Mouse (Mus musculus) midbrain, embryonic 14.5 days (tissue): ENCODE data around the gene Shc4. TPM values are rescaled to one million over a fixed set of nuclear protein-coding genes. Genes with fewer than 3 reads are reported as not detected.

Experiments
- ATAC-seq: fragments of 200-750 bp; cut with Nextera tagmentation; 2 replicates; pipeline ENCODE4 v1.8.0; 2017; ENCODE audit warnings: moderate number of reproducible peaks, moderate library complexity; ENCODE audit not compliant: low FRiP score, low TSS enrichment
- DNase-seq: peaks from one replicate; pipeline ENCODE4 v3.0.0-alpha.2; 2015
- H3K27ac ChIP-seq: fragments of 300-500 bp; sonication (generic); replicated peaks from 2 replicates; pipeline ENCODE4 v1.5.1; 2014; ENCODE audit warnings: mild to moderate bottlenecking, low read depth, low read length, moderate library complexity
- H3K27me3 ChIP-seq: fragments of 300-500 bp; sonication (generic); 2 replicates; pipeline ENCODE4 v1.6.1; 2014; ENCODE audit warnings: low read length, control low read depth, mixed read lengths; ENCODE audit not compliant: control insufficient read depth, insufficient read depth
- H3K36me3 ChIP-seq: fragments of 300-500 bp; sonication (generic); 2 replicates; pipeline ENCODE4 v1.6.1; 2014; ENCODE audit warnings: low read length, control low read depth; ENCODE audit not compliant: control insufficient read depth, insufficient read depth
- H3K4me1 ChIP-seq: fragments of 300-500 bp; sonication (generic); 2 replicates; pipeline ENCODE4 v1.6.1; 2014; ENCODE audit warnings: mild to moderate bottlenecking, antibody characterized with exemption, low read length, control low read depth; ENCODE audit not compliant: control insufficient read depth, insufficient read depth
- H3K4me2 ChIP-seq: fragments of 300-500 bp; sonication (generic); 2 replicates; pipeline ENCODE4 v1.6.1; 2014; ENCODE audit warnings: mild to moderate bottlenecking, low read length, moderate library complexity
- H3K4me3 ChIP-seq: fragments of 300-500 bp; sonication (generic); replicated peaks from 2 replicates; pipeline ENCODE4 v1.5.1; 2014; ENCODE audit warnings: low read depth, low read length
- H3K9ac ChIP-seq: fragments of 300-500 bp; sonication (generic); replicated peaks from 2 replicates; pipeline ENCODE4 v1.6.1; 2014; ENCODE audit warnings: mild to moderate bottlenecking, low read length, moderate library complexity
- H3K9me3 ChIP-seq: fragments of 300-500 bp; sonication (generic); 2 replicates; pipeline ENCODE4 v1.6.1; 2016; ENCODE audit warnings: low read length, control low read depth, mixed read lengths; ENCODE audit not compliant: control insufficient read depth
- WGBS: fragments of 180-500 bp; shearing (Covaris S2); extraction: QIAGEN DNeasy Blood & Tissue Kit; methylation state at CpG from one replicate; pipeline ENCODE4 v1.1.7; 2014; 5-methylcytosine and 5-hydroxymethylcytosine counted together
- polyA plus RNA-seq: library from polyadenylated mRNA; unstranded; fragments of >200 nt; fragmentation: Nextera tagmentation; extraction: Ambion mirVana; gene quantifications from 2 replicates; pipeline ENCODE4 v1.2.1, GENCODE M21; 2014

Gene Shc4
- polyA plus RNA-seq, 1 experiment from 2014 or later = 2.2 TPM

DNA sequence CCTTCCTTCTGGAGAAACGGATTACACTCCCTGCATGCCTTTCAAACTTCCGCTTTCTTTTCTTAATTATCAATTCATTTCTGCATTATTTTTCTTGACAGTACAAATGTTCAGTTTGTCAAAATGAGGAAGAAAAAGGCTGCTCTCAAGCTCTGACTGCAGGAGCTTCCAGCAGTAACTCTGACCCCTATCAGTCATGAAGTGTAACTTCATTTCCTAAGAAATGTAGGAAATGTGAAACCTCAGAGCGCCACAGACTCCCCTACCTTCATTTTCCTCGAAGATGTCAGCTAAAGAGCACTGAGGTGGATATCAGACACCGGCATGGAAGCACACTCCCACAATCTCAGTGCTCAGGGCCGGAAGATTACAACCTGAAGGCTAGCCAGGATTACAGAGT, 129.9 kb downstream of the Shc4 start:
- ATAC-seq = no peak
- no peak overlapping the region for H3K9ac ChIP-seq
- H3K4me2 ChIP-seq = no peak overlapping the region
- H3K27ac ChIP-seq = no peak overlapping the region
- no peaks in the 10 kb centered on the region for H3K4me1 ChIP-seq
- no peak overlapping the region for H3K4me3 ChIP-seq
- H3K9me3 ChIP-seq = no peaks in the 10 kb centered on the region
- H3K27me3 ChIP-seq = no peaks in the 10 kb centered on the region
- WGBS = 90% methylated on average over 6 of the region's 6 CpGs
- no peak for DNase-seq
- peaks cover 19% of the 10 kb centered on the region for H3K36me3 ChIP-seq

- Histone ChIP-seq H3K27me3 (no peaks in the 10 kb centered on the region), H3K36me3 (peaks cover 32% of the 10 kb centered on the region), H3K9ac (no peak overlapping the region), H3K4me3 (no peak overlapping the region), H3K4me1 (no peaks in the 10 kb centered on the region), H3K9me3 (no peaks in the 10 kb centered on the region), H3K4me2 (no peak overlapping the region), H3K27ac (no peak overlapping the region)
- ATAC-seq = no peak
- DNase-seq = no peak
- 97% methylated on average over 4 of the region's 4 CpGs for WGBS
These were observed 132.1 kb downstream of the Shc4 start for GRCm38 (mm10) chr2:125591895-125592294.

DNA sequence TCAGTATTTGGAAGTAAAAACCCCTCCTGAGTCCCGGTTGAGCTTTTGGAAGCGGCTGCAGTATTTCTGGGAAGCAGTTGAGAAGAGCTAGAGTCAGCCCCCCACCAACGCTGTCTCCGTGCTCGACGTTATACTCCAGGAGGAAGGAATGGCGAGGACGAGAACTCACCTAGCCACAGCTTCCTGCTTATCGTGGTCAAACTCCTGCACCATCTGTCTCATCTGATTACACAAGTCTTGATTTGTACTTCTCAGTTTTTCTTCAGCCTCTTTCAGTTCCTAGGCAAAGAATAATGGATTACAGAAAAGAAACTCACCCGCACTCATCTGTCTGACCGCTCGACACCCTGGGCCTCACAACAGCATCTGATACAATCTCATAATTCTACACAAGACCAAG, 134.7 kb downstream of the Shc4 start:
- Histone ChIP-seq H3K36me3 (peaks cover 35% of the 10 kb centered on the region), H3K27me3 (no peaks in the 10 kb centered on the region)
- DNase-seq = no peak

GRCm38 (mm10) chr2:125581081-125581480, 142.9 kb downstream of the Shc4 start:
- peaks cover 29% of the 10 kb centered on the region for H3K36me3 ChIP-seq
- no peak for DNase-seq
- WGBS = 91% methylated on average over 5 of the region's 5 CpGs
- no peak overlapping the region for H3K4me3 ChIP-seq
- H3K27ac ChIP-seq = no peak overlapping the region
- no peaks in the 10 kb centered on the region for H3K4me1 ChIP-seq
- H3K27me3 ChIP-seq = no peaks in the 10 kb centered on the region
- no peak overlapping the region for H3K4me2 ChIP-seq
- ATAC-seq = no peak
- no peak overlapping the region for H3K9ac ChIP-seq
- no peaks in the 10 kb centered on the region for H3K9me3 ChIP-seq

More for the DNA sequence above, 134.7 kb downstream of the Shc4 start:
- no peak overlapping the region for H3K4me2 ChIP-seq
- H3K27ac ChIP-seq = no peak overlapping the region
- no peak for ATAC-seq
- WGBS = 97% methylated on average over 12 of the region's 12 CpGs
- no peak overlapping the region for H3K4me3 ChIP-seq
- no peaks in the 10 kb centered on the region for H3K4me1 ChIP-seq
- H3K9ac ChIP-seq = no peak overlapping the region
- no peaks in the 10 kb centered on the region for H3K9me3 ChIP-seq

DNA sequence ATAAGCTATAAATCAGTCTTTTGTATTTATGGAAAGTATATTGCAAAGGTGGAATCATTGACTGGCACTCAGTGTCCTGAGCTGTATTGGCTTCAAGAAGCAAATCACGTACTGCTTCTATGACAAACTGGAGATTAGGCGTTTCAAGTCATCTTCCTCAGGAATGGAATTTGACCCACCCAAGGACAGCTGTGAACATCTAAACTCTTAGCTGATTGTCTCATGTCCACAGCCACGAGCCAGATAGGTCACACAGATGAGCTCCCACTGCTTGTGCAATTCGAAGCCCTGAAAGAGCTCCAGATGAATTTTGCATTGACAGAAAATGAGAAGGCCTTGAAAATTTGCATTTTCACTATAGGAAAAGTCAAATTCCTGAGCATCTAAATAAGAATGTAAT, 146.3 kb downstream of the Shc4 start:
- Histone ChIP-seq H3K36me3 (peaks cover 48% of the 10 kb centered on the region), H3K27ac (no peak overlapping the region), H3K4me3 (no peak overlapping the region), H3K9ac (no peak overlapping the region), H3K4me1 (no peaks in the 10 kb centered on the region), H3K27me3 (no peaks in the 10 kb centered on the region), H3K4me2 (no peak overlapping the region), H3K9me3 (no peaks in the 10 kb centered on the region)
- ATAC-seq (no peak), DNase-seq (no peak)
- 80% methylated on average over 4 of the region's 4 CpGs for WGBS

Other genes with a start within 250 kb of the Shc4 start
- gene Gm9913, start 219.1 kb downstream of the Shc4 start, polyA plus RNA-seq = 0.09 TPM in 1 of 2 replicates, not detected in the other
- 1.4 and 4.4 TPM in 2 replicates for gene Fbn1, start 216.2 kb downstream of the Shc4 start, polyA plus RNA-seq
- 2.2 and 3.9 TPM in 2 replicates for gene Cep152, start 99.0 kb downstream of the Shc4 start, polyA plus RNA-seq
- gene Eid1, start 51.1 kb downstream of the Shc4 start, polyA plus RNA-seq = 543 and 574 TPM in 2 replicates
- gene Secisbp2l, start 58.7 kb upstream of the Shc4 start, polyA plus RNA-seq = 38.3 and 40.2 TPM in 2 replicates
- gene Galk2, start 135.0 kb upstream of the Shc4 start, polyA plus RNA-seq = 28.4 and 29.6 TPM in 2 replicates
- gene Cops2, start 135.0 kb upstream of the Shc4 start, polyA plus RNA-seq = 68.4 and 82.8 TPM in 2 replicates